Mouse (Mus musculus): ENCODE results near the gene Pcdh15.

Gene Pcdh15

GRCm38 (mm10) chr10:73953362-73953761 is 854.2 kb downstream of the Pcdh15 start:
- DNase-seq (ENCODE audit: low read depth, low spot score), result no peak

GRCm38 (mm10) chr10:73984057-73984456 is 884.9 kb downstream of the Pcdh15 start:
- DNase-seq (ENCODE audit: low read depth, low spot score), result no peak

- no peak for DNase-seq (ENCODE audit: low read depth, low spot score)
Measured at GRCm38 (mm10) chr10:74008836-74009235, 909.7 kb downstream of the Pcdh15 start.

DNA sequence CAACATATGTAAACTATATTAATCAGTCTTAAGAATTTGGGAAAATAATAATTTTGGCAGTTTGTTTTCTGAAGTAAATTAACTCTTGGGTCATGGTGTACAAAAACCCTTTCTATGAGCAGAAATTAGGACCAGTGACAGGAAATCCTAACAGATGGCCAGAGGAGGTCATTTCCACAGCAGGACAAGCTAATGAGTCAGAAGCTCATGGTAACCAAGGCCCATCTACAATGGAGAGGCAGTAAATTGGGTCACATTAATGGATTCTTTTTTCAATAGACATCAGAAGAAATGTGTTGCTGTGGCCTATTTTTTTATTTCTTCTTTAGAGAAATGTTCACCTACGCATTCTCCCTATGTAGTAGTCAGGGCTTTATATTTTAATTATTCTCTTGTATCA is 923.9 kb downstream of the Pcdh15 start:
- DNase-seq (ENCODE audit: low read depth, low spot score), result no peak

DNA sequence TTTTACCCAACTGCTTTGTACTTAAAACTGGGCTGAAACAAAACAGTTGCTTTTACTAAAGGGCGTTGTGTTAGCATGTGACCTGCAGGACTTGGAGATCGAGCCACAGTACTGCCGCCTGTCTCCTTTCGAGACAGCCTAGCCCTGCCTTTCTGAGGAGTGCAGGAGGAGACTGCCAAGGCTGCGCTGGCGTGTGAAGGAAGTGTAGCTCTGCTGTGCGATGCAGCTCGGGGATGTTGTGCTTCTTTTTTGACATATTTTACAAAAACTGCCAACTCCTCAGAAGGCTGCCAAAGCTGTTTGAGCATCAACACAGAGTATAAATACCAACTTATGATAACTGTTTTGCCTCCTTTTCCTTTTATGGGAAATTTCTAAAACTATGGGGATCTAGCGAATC is 953.9 kb downstream of the Pcdh15 start:
- DNase-seq (ENCODE audit: low read depth, low spot score), result no peak

DNA sequence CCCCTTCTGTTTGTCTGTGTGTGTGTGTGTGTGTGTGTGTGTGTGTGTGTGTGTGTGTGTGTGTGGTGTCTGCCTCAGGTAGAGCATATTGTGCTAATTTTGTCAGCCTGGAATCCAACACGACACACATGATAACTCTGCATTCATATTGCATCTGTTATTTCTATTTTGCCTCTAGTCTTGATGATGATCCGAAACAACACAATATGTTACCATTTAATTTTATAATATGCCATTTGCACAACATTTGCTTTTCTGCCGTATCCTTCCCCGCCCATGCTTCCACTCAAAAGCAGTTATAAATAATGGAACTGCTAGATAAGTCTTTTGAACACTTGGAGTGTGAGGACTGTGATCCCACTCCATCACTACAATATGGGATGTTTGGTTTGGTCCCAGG is 987.5 kb downstream of the Pcdh15 start:
- no peak for DNase-seq (ENCODE audit: low read depth, low spot score)

- DNase-seq (ENCODE audit: low read depth, low spot score), result no peak
Measured at GRCm38 (mm10) chr10:74098296-74098695, 999.2 kb downstream of the Pcdh15 start.

- DNase-seq (ENCODE audit: low read depth, low spot score), result no peak
Measured at GRCm38 (mm10) chr10:74114107-74114506, 1015.0 kb downstream of the Pcdh15 start.

DNA sequence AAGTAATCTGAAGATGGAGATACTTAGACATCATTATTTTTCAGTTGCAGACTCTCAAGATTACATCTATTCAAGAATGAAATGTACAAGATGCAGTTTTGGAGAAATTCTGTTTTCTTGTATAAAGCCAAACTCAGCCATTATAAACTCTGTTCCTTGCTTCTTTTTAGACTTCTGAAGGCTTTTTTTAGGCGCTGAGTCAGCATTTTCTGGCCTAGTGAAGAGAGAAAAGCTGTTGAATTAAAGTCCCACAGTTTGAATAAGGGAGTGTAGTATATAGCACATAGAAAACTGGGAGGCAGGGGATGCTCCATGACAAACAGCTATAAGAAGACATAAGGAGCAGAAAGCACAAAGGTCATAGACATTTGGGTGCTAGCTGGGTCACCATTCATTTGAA is 1017.7 kb downstream of the Pcdh15 start:
- no peak for DNase-seq (ENCODE audit: low read depth, low spot score)

- no peak for DNase-seq (ENCODE audit: low read depth, low spot score)
Measured at GRCm38 (mm10) chr10:74123421-74123820, 1024.3 kb downstream of the Pcdh15 start.

DNA sequence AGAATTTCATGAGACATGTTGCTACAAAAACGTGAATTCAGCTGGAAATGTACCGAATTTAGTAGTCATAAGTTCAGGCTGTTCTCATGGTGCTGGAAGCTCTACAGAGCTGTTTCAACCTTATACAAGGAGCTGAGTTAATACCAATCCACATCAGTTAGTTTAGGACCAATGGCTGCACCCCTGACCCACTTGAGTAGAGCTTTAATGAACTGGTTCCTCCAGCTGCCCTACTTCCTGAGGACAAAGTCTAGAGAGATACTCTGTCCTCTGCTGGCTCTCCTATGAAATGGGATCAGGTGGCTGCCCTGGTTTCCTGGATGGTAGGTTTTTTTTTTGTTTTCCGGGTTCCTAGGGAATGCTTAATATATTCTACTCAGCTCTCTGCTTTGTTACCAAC is 1030.0 kb downstream of the Pcdh15 start:
- DNase-seq (ENCODE audit: low read depth, low spot score), result no peak

DNA sequence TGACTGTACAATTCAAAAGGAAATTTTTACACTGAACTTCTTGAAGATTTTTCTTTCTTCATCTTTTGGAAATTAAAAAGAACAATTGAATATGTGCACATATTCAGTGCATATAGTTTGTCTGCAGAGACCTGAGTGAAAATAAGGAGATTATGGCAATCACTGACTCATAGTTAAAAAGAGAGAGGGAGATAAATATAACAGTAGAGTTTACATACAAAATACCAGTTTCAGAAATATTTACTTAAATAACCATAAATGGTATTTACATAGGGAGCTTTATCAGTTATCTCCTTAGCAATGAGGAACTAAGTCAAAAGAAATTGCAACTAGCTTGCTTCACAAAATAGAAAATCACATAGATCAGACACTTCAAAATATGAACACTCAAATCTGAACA is 1030.5 kb downstream of the Pcdh15 start:
- no peak for DNase-seq (ENCODE audit: low read depth, low spot score)

DNA sequence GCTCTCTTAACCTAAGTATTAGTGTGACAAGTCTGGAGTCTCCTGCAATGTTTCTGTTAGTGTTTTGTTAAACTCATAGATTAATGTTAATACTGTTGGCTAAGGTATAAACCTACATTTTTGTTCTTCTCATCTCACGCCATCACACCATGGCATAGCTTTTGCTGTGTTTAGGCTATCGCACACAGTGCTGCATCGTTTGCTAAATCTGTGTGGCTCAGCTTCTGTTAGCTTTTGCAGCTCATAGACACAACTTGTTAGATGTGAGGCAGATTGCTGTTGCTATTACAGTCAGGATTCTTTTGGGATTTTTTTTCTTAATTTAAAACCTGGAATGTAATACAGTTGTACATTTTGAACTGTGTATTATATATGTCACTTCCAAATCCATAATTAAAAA is 1031.7 kb downstream of the Pcdh15 start:
- DNase-seq (ENCODE audit: low read depth, low spot score), result no peak

DNA sequence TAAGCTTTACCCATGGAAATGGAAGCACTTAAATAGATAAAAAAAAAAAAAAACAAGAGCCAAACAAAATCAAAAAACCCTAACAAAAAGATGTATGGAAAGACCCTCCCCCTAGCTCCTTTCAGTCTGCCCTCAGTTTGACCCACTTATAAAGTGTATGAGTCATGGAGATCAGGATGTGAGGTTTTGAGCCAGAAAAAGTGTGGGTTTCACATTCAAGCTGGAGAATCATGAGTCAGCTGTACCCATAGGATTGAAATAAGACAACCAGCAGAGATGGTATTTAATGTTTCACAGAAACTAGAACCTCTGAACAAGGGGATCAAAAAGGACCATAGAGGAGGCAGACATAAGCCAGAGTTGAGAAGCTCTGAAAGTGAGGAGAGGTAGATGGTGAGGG is 1048.8 kb downstream of the Pcdh15 start:
- DNase-seq (ENCODE audit: low read depth, low spot score), result no peak

- DNase-seq (ENCODE audit: low read depth, low spot score), result no peak
Measured at GRCm38 (mm10) chr10:74181921-74182320, 1082.8 kb downstream of the Pcdh15 start.

- no peak for DNase-seq (ENCODE audit: low read depth, low spot score)
Measured at GRCm38 (mm10) chr10:74203650-74204049, 1104.5 kb downstream of the Pcdh15 start.

DNA sequence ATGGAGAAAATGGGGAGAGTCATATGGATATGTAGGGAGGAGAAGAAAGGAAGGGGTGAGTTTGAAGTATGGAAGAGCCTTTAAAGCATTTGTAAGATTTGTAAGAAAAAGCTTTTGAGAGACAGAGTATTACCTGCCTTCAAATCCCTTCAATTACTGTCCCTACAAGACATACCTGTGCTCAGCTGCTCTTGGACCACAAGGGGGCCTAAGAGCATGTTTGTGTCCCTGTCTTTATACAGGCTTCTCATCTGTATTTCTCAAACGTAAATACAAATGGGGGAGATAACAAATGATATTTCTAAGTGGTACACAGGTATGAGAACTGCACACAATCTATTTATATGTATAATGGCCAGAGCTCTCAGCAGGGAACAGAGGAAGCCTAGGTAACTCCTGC is 1118.1 kb downstream of the Pcdh15 start:
- DNase-seq (ENCODE audit: low read depth, low spot score), result no peak

- no peak for DNase-seq (ENCODE audit: low read depth, low spot score)
Measured at GRCm38 (mm10) chr10:74220439-74220838, 1121.3 kb downstream of the Pcdh15 start.

DNA sequence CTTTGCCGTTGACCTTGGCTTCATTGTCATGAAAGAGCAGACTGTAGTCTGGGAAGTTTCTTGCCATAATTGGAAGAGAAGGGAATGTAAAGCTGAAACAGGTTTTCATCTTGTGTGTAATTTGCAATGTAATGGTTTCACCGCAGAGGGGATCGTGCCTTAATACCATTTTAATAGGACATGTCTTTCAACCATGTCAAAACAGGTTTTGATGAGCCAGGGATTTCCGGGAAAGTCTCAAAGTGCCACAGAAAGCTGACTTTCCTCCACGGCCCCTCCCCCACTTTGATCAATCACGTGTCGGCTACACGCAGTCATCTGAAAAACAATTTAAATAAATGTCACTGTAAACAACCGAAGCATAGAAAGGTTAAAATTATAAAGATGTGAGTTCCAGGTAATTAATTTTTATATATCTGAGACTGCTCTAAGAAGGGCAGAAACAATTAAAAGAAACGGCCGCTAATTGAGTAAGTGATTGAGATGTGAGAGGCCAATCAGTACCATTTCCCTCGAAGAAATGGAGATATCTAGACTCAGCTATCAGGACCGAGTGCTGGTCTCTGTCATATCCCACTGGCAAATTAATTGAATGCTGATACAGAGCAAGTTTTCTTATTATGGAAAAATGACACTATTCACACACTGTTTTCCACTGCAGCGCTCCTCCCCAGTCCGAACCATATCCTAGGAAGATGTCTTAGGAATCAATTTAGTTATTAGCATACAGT is 1158.7 kb downstream of the Pcdh15 start:
- no peak for DNase-seq (ENCODE audit: low read depth, low spot score)

DNA sequence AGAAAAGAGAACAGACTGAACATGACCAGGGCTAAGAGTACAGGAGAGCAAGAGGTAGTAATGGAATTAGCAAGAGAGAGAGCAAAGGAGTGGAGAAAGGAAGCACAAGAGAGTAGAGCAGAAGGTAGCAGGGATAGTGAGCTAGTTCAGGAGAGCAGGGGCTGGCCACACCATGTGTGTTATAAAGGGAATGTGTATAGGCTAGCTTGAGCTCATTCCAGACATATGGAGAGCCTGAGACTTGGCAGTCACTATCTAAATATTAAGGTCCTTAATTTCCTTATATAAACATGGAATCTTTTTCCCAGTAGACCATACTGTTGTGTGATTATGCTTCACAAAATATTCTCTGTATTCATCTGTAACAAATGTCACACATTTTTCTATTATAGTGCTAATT is 1159.5 kb downstream of the Pcdh15 start:
- DNase-seq (ENCODE audit: low read depth, low spot score), result no peak

- no peak for DNase-seq (ENCODE audit: low read depth, low spot score)
Measured at GRCm38 (mm10) chr10:74269637-74270269, 1170.6 kb downstream of the Pcdh15 start.

- DNase-seq (ENCODE audit: low read depth, low spot score), result no peak
Measured at GRCm38 (mm10) chr10:74270894-74271293, 1171.8 kb downstream of the Pcdh15 start.

- DNase-seq (ENCODE audit: low read depth, low spot score), result no peak
Measured at GRCm38 (mm10) chr10:74304120-74304519, 1205.0 kb downstream of the Pcdh15 start.

Data from A20 (cell line).